Mouse (Mus musculus) adrenal gland, postnatal 25 days (tissue): ENCODE measurements around the gene Gm20517. TPM values are rescaled to one million over a fixed set of nuclear protein-coding genes. Genes with fewer than 3 reads are reported as not detected.

Source experiments
- DNase-seq: peaks from one replicate; pipeline ENCODE4 v3.0.0; 2021; ENCODE audit warnings: mixed read lengths
- total RNA-seq: library from RNA; stranded (reverse); gene quantifications from 2 replicates; pipeline ENCODE4 v1.2.3, GENCODE M21; 2021

The Gm20517 gene
- total RNA-seq, 1 experiment from 2014 or later, result 3.9 TPM

DNA sequence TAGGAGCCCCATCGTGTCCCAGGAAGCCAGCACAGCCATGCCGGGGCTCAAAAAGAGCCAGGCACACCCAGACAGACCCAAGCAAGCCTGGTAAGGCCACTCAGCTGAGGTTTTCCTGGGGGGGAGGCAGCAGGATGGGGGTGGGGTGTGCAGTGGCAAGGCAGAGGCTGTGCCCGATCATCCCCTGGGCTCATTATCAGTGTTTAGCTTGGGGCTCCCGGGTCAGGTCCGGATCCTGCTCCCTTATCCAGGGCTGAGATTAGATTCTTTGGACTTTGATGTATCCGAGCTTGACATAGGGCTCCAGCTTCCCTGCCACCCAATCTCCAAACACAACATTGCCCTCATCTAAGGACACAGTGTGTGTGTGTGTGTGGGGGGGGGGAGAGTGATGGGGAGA lies 100.5 kb downstream of the Gm20517 start:
- DNase-seq, result no peak

DNA sequence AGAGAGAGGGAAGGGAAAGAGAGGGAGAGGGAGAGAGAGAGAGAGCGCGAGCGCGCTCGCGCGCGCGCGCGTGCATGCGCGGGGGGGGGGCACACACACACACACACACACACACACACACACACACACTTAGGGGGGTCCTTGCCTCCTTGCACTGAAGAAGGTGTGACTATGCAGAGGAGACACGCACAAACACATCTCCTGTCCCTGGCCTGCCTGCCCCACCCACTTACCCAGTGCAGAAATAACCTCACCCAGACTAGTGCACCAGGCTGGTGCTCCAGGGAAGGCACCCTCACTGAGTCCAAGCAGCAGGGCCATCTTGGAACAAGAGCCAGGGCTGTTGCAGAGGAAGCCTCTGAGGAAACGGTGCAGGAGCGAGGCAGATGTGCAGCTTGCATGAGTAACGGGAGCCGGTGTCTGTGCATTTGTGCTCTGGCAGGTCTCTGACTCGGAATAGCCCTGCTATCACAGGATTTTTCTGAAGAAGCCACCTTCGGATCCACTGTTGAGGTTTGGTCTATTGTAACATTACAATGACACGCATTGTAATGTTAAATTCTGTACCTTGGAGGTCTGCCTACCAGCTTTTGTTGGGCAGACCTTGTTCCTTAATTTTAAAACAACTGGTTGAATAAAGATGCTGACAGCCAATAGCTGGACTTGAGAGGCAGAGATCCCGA lies 101.6 kb downstream of the Gm20517 start:
- no peak for DNase-seq

DNA sequence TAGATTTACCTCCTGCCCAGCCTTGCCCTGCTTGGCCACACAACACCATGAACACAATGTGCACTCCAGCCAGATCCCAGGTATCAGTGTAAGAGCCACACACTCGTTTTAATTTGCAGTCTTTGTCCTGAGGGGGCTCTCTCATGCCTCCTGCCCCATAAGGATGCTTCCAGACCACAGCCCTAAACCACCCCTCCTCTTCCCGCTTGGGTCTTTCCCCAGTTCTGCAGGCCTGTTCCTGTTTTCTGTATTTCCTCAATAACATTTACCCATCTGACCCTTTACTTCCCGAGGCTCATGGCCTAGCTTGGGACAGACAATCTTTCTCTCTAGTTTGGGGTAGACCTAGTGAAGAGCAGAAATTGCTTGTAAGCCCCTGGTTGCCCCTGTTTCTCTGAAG lies 103.6 kb downstream of the Gm20517 start:
- DNase-seq, result no peak

DNA sequence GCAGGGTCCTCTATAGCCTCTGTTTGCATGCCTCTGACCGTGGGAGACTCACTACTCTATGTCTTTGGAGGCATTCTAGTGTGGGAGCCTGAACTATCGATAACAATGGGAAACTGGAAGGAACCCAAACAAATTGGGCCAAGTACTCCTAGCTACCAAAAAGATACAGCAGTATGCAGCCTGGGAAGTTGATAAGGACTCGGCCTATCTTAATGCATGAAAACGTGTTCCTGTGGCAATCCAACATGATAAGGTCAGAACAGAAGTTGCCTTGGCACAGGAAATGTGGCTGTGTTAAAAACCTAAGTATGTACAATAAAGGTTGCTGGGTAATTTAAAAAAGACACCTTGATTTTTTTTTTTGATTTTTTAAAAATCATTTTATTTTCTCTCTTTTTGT lies 109.8 kb downstream of the Gm20517 start:
- no peak for DNase-seq

DNA sequence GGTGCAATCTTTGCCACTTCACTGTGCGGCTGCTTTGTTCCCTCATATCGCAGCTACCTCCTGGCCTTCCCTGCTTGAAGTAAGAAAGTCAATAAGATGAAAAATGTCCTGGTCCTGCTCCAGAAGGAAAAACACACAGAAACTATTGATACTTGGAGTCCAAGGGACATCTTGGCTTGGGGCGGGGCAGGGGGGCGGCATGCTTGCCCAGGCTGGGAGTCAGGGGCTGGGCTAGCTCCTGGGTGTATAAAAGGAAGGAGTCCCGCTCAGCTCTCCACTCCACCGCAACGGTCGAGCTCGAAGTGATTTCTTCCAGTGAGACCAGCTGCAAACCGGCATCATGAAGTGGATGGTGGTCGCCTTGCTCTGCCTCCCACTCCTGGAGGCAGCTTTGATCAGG lies 115.2 kb downstream of the Gm20517 start, which contains the start of gene Pgc:
TSS of gene Pgc (plus strand) at position 277 of the 400 bp plus-strand sequence.
- no peak for DNase-seq

DNA sequence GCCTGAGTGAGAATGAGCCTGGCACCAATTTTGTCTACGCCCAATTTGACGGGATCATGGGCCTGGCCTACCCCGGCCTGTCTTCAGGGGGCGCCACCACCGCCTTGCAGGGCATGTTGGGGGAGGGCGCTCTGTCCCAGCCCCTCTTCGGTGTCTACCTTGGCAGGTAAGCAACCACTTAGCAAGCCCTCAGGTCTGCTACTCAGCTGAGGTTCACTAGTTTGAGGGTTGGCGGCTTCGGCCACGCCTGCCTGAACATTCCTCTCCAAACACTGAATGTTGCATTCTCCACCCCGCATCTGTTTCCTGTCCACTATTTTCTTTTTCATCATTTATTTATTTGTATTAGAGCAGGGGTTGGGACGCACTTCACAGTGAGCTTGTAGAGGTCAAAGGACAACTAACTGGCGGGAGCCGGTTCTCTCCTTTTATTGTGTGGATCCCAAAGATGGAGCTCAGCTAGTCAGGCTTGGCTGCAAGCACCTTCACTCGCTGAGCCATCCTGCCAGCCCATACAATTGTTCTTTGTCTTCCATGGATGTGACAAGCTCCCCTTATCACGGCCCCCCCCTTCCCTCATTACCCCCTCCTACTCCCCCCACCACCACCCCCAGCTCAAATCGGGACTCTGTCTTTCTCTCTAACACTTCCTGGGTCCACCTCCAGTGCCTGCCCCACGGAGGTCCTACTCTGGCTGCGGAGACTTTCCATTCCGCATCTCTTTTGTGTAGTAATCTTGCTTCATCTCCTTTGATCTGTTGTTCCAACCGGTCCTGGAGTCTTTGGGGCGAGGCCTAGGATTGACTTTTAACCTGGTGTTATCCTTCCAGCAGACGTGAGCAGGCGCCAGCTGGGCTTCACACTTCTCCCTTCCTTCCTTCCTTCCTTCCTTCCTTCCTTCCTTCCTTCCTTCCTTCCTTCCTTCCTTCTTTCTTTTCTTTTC lies 119.5 kb downstream of the Gm20517 start:
- DNase-seq, result no peak

Other genes starting within 250 kb of the Gm20517 start
- 47.5 and 53.5 TPM in 2 replicates for gene Mrps10, start 242.7 kb upstream of the Gm20517 start, total RNA-seq
- 1.6 and 3.2 TPM in 2 replicates for gene Guca1b, start 226.2 kb upstream of the Gm20517 start, total RNA-seq
- 2.2 TPM in 1 of 2 replicates, not detected in the other for gene Guca1a, start 211.0 kb upstream of the Gm20517 start, total RNA-seq
- gene AI661453, start 175.0 kb upstream of the Gm20517 start, total RNA-seq, result 0.73 and 0.86 TPM in 2 replicates
- gene 1700001C19Rik, start 174.2 kb upstream of the Gm20517 start, total RNA-seq, result not detected in 2 replicates
- gene Taf8, start 109.3 kb upstream of the Gm20517 start, total RNA-seq, result 21.1 and 25.7 TPM in 2 replicates
- 385 and 429 TPM in 2 replicates for gene Ccnd3, start 106.5 kb upstream of the Gm20517 start, total RNA-seq
- gene Bysl, start 97 bp upstream of the Gm20517 start, total RNA-seq, result 15.5 and 22.0 TPM in 2 replicates
- gene Med20, start within 50 bp of the Gm20517 start, total RNA-seq, result 38.7 and 40.5 TPM in 2 replicates
- gene Usp49, start 19.1 kb downstream of the Gm20517 start, total RNA-seq, result 8.8 and 9.3 TPM in 2 replicates
- gene Tomm6, start 76.8 kb downstream of the Gm20517 start, total RNA-seq, result 213 and 228 TPM in 2 replicates
- 4.3 and 8.0 TPM in 2 replicates for gene Frs3, start 77.4 kb downstream of the Gm20517 start, total RNA-seq
- 0.91 TPM in 1 of 2 replicates, not detected in the other for gene Gm21981, start 82.9 kb downstream of the Gm20517 start, total RNA-seq
- gene Prickle4, start 83.1 kb downstream of the Gm20517 start, total RNA-seq, result 1.7 and 4.3 TPM in 2 replicates
- gene Pgc, start 115.3 kb downstream of the Gm20517 start, total RNA-seq, result not detected in 2 replicates
- gene Tfeb, start 125.4 kb downstream of the Gm20517 start, total RNA-seq, result 21.1 and 28.0 TPM in 2 replicates
- gene Mdfi, start 223.1 kb downstream of the Gm20517 start, total RNA-seq, result 2.4 TPM in 1 of 2 replicates, not detected in the other